In genomic region chr10:79781139-79781538, GRCm38 (mm10) we compare ENCODE assay signal across 9 mouse cellular contexts. TPM values are rescaled to one million over a fixed set of nuclear protein-coding genes. Genes with fewer than 3 reads are reported as not detected.
A peak's percentile ranks its signal among the peaks of the same experiment; 100 is the strongest.
DNase-seq lines count a peak whose midpoint lies in the region; ATAC-seq and TF ChIP-seq lines count a peak whose summit lies in the region.
"Had no signal": no experiment of that assay in that cellular context is flagged by ENCODE, and none has a peak within 500 bp of the region (broad histone marks: within the 10 kb centered on the region; RNA-seq: fewer than 3 reads in every experiment).

No protein-coding gene starts in this region.

- H3K27ac ChIP-seq in heart, embryonic 16.5 days (ENCODE audit: low read length), result no peak overlapping the region
- no peak overlapping the region for H3K27ac ChIP-seq in macrophage

- H3K4me1 ChIP-seq in heart, embryonic 16.5 days (ENCODE audit: control insufficient read depth, insufficient read depth, low read length), result peaks cover 26% of the 10 kb centered on the region
- H3K4me1 ChIP-seq in G1E (ENCODE audit: insufficient read depth, low read depth, low read length), result peaks cover 23% of the 10 kb centered on the region

- no peak for TF ChIP-seq CTCF in G1E (IDR thresholded peaks at IDR 0.05; ENCODE audit: low read depth, low read length)

- H3K79me2 ChIP-seq in macrophage (ENCODE audit: inconsistent target), result no peaks in the 10 kb centered on the region

- DNase-seq in heart, postnatal 4 days, result no peak
- no peak for DNase-seq in G1E (ENCODE audit: low spot score)
- DNase-seq in layer of hippocampus, postnatal 36 days, result no peak
- DNase-seq in right cerebral cortex, postnatal 4 days, result no peak
- no peak for DNase-seq in left cerebral cortex, adult 8-10 months (ENCODE audit: low spot score in 2 of 2)

- no peaks in the 10 kb centered on the region for H3K36me3 ChIP-seq in heart, embryonic 16.5 days (ENCODE audit: control insufficient read depth, insufficient read depth)
- H3K36me3 ChIP-seq in G1E (replicated peaks) (no peaks in the 10 kb centered on the region), macrophage (ENCODE audit: inconsistent target) (no peaks in the 10 kb centered on the region)

- no peak overlapping the region for H3K9ac ChIP-seq in heart, embryonic 16.5 days (ENCODE audit: low read length)

- H3K4me3 ChIP-seq in heart, embryonic 16.5 days (ENCODE audit: low read length), result peak overlapping the region; percentile 53
- H3K4me3 ChIP-seq in G1E (ENCODE audit: low read depth, low read length) (peak overlapping the region; percentile 70; the same call in 1 of the 2 replicates), macrophage (ENCODE audit: inconsistent target) (peak overlapping the region; percentile 22)

- peaks cover 7% of the 10 kb centered on the region; the same call in 1 of the 2 replicates for H3K27me3 ChIP-seq in heart, embryonic 16.5 days (ENCODE audit: control insufficient read depth, insufficient read depth, low read length)
- peaks cover 59% of the 10 kb centered on the region for H3K27me3 ChIP-seq in G1E (ENCODE audit: insufficient read depth, low read length)
- H3K27me3 ChIP-seq: Patski had no signal

- no peak for ATAC-seq in heart, embryonic 16.5 days (replicated peaks; ENCODE audit: extremely low read depth, insufficient read depth, low FRiP score)
- no peak for ATAC-seq in G1E (ENCODE audit: extremely low read depth, insufficient number of reproducible peaks, low FRiP score, poor library complexity, severe bottlenecking)
- ATAC-seq in granulocyte monocyte progenitor cell, adult 5-6 weeks (replicated peaks; ENCODE audit: poor library complexity, severe bottlenecking), result 0 out of 2 replicates have a peak, but pooled peaks have one; percentile 0

- H3K9me3 ChIP-seq in heart, embryonic 16.5 days (replicated peaks; ENCODE audit: control insufficient read depth, low read length), result no peaks in the 10 kb centered on the region
- 0 out of 2 replicates have a peak, but pooled peaks cover 2% of the 10 kb centered on the region for H3K9me3 ChIP-seq in G1E (replicated peaks)

- peak overlapping the region; percentile 92 for H3K4me2 ChIP-seq in heart, embryonic 16.5 days (ENCODE audit: low read depth, low read length)

- WGBS in heart, embryonic 16.5 days, result 42% methylated on average over 21 of the region's 21 CpGs
- 39% methylated on average over 21 of the region's 21 CpGs for WGBS in macrophage (ENCODE audit: missing documents)

RNA-seq across cellular contexts. Expression of gene Fstl3, which starts 4.1 kb away (rescaled TPM):
- 22.6 and 26.7 TPM in 2 replicates for polyA plus RNA-seq in heart, embryonic 16.5 days (2015; fragmentation: Nextera tagmentation; extraction: Ambion mirVana)
- total RNA-seq in heart, postnatal 4 days (2021), result 10 to 100 TPM; 10.3 TPM
- total RNA-seq in G1E (2014; fragmentation: Nextera tagmentation) (not detected in 2 replicates), G1E (2017) (0.12 and 0.22 TPM in 2 replicates)
- polyA plus RNA-seq in G1E (2012) (0.05 TPM in 1 of 2 replicates, not detected in the other), macrophage (2018) (0.12 to 0.67 TPM (median 0.47 TPM) in 3 replicates)
- total RNA-seq in granulocyte monocyte progenitor cell, adult 5-6 weeks (2014; fragmentation: Nextera tagmentation), result 4.6 TPM in 1 of 2 replicates, not detected in the other
- total RNA-seq in granulocyte monocyte progenitor cell, adult 5-6 weeks (2017), result 0.62 and 1.4 TPM in 2 replicates
- total RNA-seq in macrophage (2018; cell fraction: chromatin; rRNA removed), result under 1 TPM in 4 of 26 experiments, not detected in 22; 0.39 to 0.65 (median 0.53) TPM
- total RNA-seq in macrophage (2018; cell fraction: cytosol; rRNA removed), result under 1 TPM; 0.19 to 0.94 (median 0.37) TPM
- under 1 TPM in 9 of 26 experiments, not detected in 17; 0.30 to 0.61 (median 0.42) TPM for total RNA-seq in macrophage (2018; cell fraction: nucleus; rRNA removed)
- total RNA-seq in layer of hippocampus, postnatal 36 days (2021), result 1 to 10 TPM; 1.3 to 1.8 TPM
- total RNA-seq in left cerebral cortex, adult 8-10 months (2022), result 1 to 10 TPM; 2.5 to 3.6 (median 2.7) TPM

RNA-seq across cellular contexts. Expression of gene Prss57, which starts 9.6 kb away (rescaled TPM):
- 2.9 and 7.9 TPM in 2 replicates for polyA plus RNA-seq in heart, embryonic 16.5 days (2015; fragmentation: Nextera tagmentation; extraction: Ambion mirVana)
- total RNA-seq in heart, postnatal 4 days (2021), result not detected
- not detected in 2 replicates for total RNA-seq in G1E (2014; fragmentation: Nextera tagmentation)
- 0.05 TPM in 1 of 2 replicates, not detected in the other for total RNA-seq in G1E (2017)
- polyA plus RNA-seq in G1E (2012), result not detected in 2 replicates
- total RNA-seq in granulocyte monocyte progenitor cell, adult 5-6 weeks (2014; fragmentation: Nextera tagmentation), result 172 and 215 TPM in 2 replicates
- 77.4 and 86.7 TPM in 2 replicates for total RNA-seq in granulocyte monocyte progenitor cell, adult 5-6 weeks (2017)
- total RNA-seq in macrophage (2018; cell fraction: chromatin; rRNA removed), result not detected
- total RNA-seq in macrophage (2018; cell fraction: cytosol; rRNA removed), result not detected
- total RNA-seq in macrophage (2018; cell fraction: nucleus; rRNA removed), result not detected
- not detected in 3 replicates for polyA plus RNA-seq in macrophage (2018)
- total RNA-seq in layer of hippocampus, postnatal 36 days (2021), result under 1 TPM; 0.47 to 0.73 TPM
- total RNA-seq in left cerebral cortex, adult 8-10 months (2022), result under 1 TPM; 0.14 to 0.63 (median 0.39) TPM
- polyA plus RNA-seq: Patski had no signal

RNA-seq across cellular contexts. Expression of gene Palm, which starts 12.2 kb away (rescaled TPM):
- 59.6 and 67.6 TPM in 2 replicates for polyA plus RNA-seq in heart, embryonic 16.5 days (2015; fragmentation: Nextera tagmentation; extraction: Ambion mirVana)
- 10 to 100 TPM; 78.5 to 88.6 TPM for total RNA-seq in heart, postnatal 4 days (2021)
- not detected in 2 replicates for total RNA-seq in G1E (2014; fragmentation: Nextera tagmentation)
- 0.11 and 0.17 TPM in 2 replicates for total RNA-seq in G1E (2017)
- polyA plus RNA-seq in G1E (2012), result 0.42 and 0.44 TPM in 2 replicates
- total RNA-seq in granulocyte monocyte progenitor cell, adult 5-6 weeks (2014; fragmentation: Nextera tagmentation), result 80.1 and 110 TPM in 2 replicates
- 35.6 and 48.6 TPM in 2 replicates for total RNA-seq in granulocyte monocyte progenitor cell, adult 5-6 weeks (2017)
- 10 to 100 TPM in 1 of 26 experiments, 1 to 10 TPM in 16, under 1 TPM in 8, not detected in 1; 0.31 to 10.7 (median 2.9) TPM for total RNA-seq in macrophage (2018; cell fraction: chromatin; rRNA removed)
- total RNA-seq in macrophage (2018; cell fraction: cytosol; rRNA removed), result 1 to 10 TPM in 25 of 26 experiments, under 1 TPM in 1; 0.72 to 3.2 (median 1.7) TPM
- 1 to 10 TPM in 20 of 26 experiments, under 1 TPM in 6; 0.24 to 4.6 (median 2.2) TPM for total RNA-seq in macrophage (2018; cell fraction: nucleus; rRNA removed)
- 1.3 to 1.9 TPM (median 1.8 TPM) in 3 replicates for polyA plus RNA-seq in macrophage (2018)
- total RNA-seq in layer of hippocampus, postnatal 36 days (2021), result 100 to 1,000 TPM; 262 to 290 TPM
- 100 to 1,000 TPM; 265 to 281 (median 267) TPM for total RNA-seq in left cerebral cortex, adult 8-10 months (2022)

RNA-seq across cellular contexts. Expression of gene Rnf126, which starts 14.4 kb away (rescaled TPM):
- 56.0 and 57.4 TPM in 2 replicates for polyA plus RNA-seq in heart, embryonic 16.5 days (2015; fragmentation: Nextera tagmentation; extraction: Ambion mirVana)
- 10 to 100 TPM; 40.3 to 45.9 TPM for total RNA-seq in heart, postnatal 4 days (2021)
- total RNA-seq in G1E (2014; fragmentation: Nextera tagmentation), result 109 and 129 TPM in 2 replicates
- 23.5 and 25.2 TPM in 2 replicates for total RNA-seq in G1E (2017)
- 353 and 382 TPM in 2 replicates for polyA plus RNA-seq in G1E (2012)
- 32.1 and 64.5 TPM in 2 replicates for total RNA-seq in granulocyte monocyte progenitor cell, adult 5-6 weeks (2014; fragmentation: Nextera tagmentation)
- 17.3 and 28.2 TPM in 2 replicates for total RNA-seq in granulocyte monocyte progenitor cell, adult 5-6 weeks (2017)
- total RNA-seq in macrophage (2018; cell fraction: chromatin; rRNA removed), result 10 to 100 TPM in 25 of 26 experiments, 1 to 10 TPM in 1; 9.5 to 76.9 (median 33.4) TPM
- 10 to 100 TPM; 17.6 to 33.5 (median 25.7) TPM for total RNA-seq in macrophage (2018; cell fraction: cytosol; rRNA removed)
- total RNA-seq in macrophage (2018; cell fraction: nucleus; rRNA removed), result 10 to 100 TPM in 25 of 26 experiments, 1 to 10 TPM in 1; 9.1 to 65.2 (median 30.7) TPM
- polyA plus RNA-seq in macrophage (2018), result 20.1 to 34.6 TPM (median 21.2 TPM) in 3 replicates
- 10 to 100 TPM; 81.4 to 82.9 TPM for total RNA-seq in layer of hippocampus, postnatal 36 days (2021)
- 10 to 100 TPM; 76.8 to 92.1 (median 86.8) TPM for total RNA-seq in left cerebral cortex, adult 8-10 months (2022)

RNA-seq across cellular contexts. Expression of gene Fgf22, which starts 26.3 kb away (rescaled TPM):
- 0.13 TPM in 1 of 2 replicates, not detected in the other for polyA plus RNA-seq in heart, embryonic 16.5 days (2015; fragmentation: Nextera tagmentation; extraction: Ambion mirVana)
- not detected for total RNA-seq in heart, postnatal 4 days (2021)
- not detected in 2 replicates for total RNA-seq in G1E (2014; fragmentation: Nextera tagmentation)
- total RNA-seq in G1E (2017), result 0.44 TPM in 1 of 2 replicates, not detected in the other
- polyA plus RNA-seq in G1E (2012), result not detected in 2 replicates
- not detected in 2 replicates for total RNA-seq in granulocyte monocyte progenitor cell, adult 5-6 weeks (2014; fragmentation: Nextera tagmentation)
- total RNA-seq in granulocyte monocyte progenitor cell, adult 5-6 weeks (2017), result not detected in 2 replicates
- not detected for total RNA-seq in macrophage (2018; cell fraction: chromatin; rRNA removed)
- not detected for total RNA-seq in macrophage (2018; cell fraction: cytosol; rRNA removed)
- not detected for total RNA-seq in macrophage (2018; cell fraction: nucleus; rRNA removed)
- polyA plus RNA-seq in macrophage (2018), result not detected in 3 replicates
- total RNA-seq in layer of hippocampus, postnatal 36 days (2021), result 1 to 10 TPM; 1.1 to 1.3 TPM
- total RNA-seq in left cerebral cortex, adult 8-10 months (2022), result 1 to 10 TPM; 4.7 to 5.9 (median 5.8) TPM

Comparison
In these comparisons a context has a peak if more than half of its experiments do, and no peak if none do; other contexts are left out.
1. RNA of gene Prss57, which starts 9.6 kb away (total RNA-seq): 77.4 to 215 TPM in granulocyte monocyte progenitor cell, adult 5-6 weeks; 0.47 to 0.73 TPM in layer of hippocampus, postnatal 36 days, 0.14 to 0.63 TPM in left cerebral cortex, adult 8-10 months, 0.05 TPM in G1E and not detected in heart, postnatal 4 days; every median in the first group is over 10 times any median in the second.
2. RNA of gene Palm, which starts 12.2 kb away (total RNA-seq): 262 to 290 TPM in layer of hippocampus, postnatal 36 days, 265 to 281 TPM in left cerebral cortex, adult 8-10 months, 78.5 to 88.6 TPM in heart, postnatal 4 days and 35.6 to 110 TPM in granulocyte monocyte progenitor cell, adult 5-6 weeks; 0.11 to 0.17 TPM in G1E; every median in the first group is over 10 times any median in the second.
3. Peak in every context shown above with its lines, with median percentiles within 50 percentile points of each other: H3K4me3 ChIP-seq.